Mouse (Mus musculus) T-cell, adult 66 days (primary cell): Measurements from ENCODE around the gene Usp35. TPM values are rescaled to one million over a fixed set of nuclear protein-coding genes. Genes with fewer than 3 reads are reported as not detected.

Experiments
- total RNA-seq, 2 experiments: library from RNA; stranded (reverse); gene quantifications; 3 replicates in 1 of 2; 4 replicates in 1 of 2; pipeline ENCODE4 v1.2.4; 2023

Usp35 gene
- 1 to 10 TPM; 5.4 to 5.8 TPM for total RNA-seq

DNA sequence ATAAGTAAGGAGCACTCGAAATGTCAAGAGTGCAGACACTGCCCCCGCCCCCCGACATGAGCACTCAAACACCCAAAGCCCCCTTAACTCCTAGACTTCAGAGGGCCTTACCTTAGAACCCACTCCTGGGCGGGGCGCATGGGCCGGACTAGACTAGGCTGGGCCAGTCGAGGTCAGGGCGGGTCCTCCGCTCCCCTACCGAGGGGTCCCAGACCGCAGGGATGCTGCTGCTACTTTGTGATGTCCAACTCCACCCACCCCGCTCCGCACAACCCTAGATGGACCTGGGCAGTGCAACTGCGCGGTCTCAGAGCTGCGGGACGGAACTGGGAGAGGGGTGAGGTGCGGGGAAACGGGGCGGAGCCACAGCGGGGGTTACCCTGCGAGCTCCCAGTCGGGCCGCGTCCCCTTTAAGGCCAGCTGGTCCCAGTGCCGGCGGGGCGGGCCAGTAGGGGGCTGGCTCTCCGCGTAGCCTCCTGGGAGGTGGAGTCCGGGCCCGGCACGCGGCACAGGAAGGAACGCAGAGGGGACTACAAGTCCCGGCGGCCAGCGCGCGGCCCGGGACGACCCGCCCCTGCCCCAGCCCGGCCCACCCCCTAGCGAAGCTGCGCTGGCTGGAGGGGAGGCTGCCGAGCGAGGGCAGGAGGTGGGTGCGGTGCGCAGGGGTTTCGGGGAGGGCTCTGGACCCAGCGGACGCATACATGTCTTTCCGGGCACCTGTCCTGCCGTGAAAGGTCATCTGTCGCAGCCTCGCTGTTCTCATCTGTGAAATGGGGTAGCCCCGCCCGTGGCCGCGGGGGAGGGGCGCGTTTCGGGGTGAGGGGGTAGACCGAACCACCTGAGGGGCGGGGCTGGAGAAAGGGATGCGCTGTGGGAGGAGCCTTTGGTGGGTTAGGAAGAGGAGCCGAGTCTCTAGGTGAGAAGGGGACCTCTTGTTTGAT, at the start of gene Usp35, which contains the start of gene Kctd21:
TSS of gene Usp35 (minus strand) at position 295 of the 941 bp plus-strand sequence.
TSS of gene Kctd21 (plus strand) at position 602 of the 941 bp plus-strand sequence.

Other genes with a start within 250 kb of the Usp35 start
- gene Kctd21, start 307 bp upstream of the Usp35 start, total RNA-seq = 1 to 10 TPM; 1.1 to 1.8 TPM
- 10 to 100 TPM; 13.1 to 13.2 TPM for gene Alg8, start 39.6 kb upstream of the Usp35 start, total RNA-seq
- gene Ndufc2, start 68.0 kb upstream of the Usp35 start, total RNA-seq = 10 to 100 TPM; 51.1 to 59.0 TPM
- not detected for gene Thrsp, start 85.7 kb upstream of the Usp35 start, total RNA-seq
- gene Kctd14, start 119.3 kb upstream of the Usp35 start, total RNA-seq = 1 to 10 TPM in 1 of 2 experiments, under 1 TPM in 1; 0.52 to 1.6 TPM
- 10 to 100 TPM; 40.2 to 42.4 TPM for gene Ints4, start 148.9 kb upstream of the Usp35 start, total RNA-seq
- 10 to 100 TPM; 13.8 to 15.2 TPM for gene Aamdc, start 247.5 kb upstream of the Usp35 start, total RNA-seq
- 10 to 100 TPM; 65.1 to 75.9 TPM for gene Rsf1, start 247.9 kb upstream of the Usp35 start, total RNA-seq